7 mouse cellular contexts compared by ENCODE assay signal in genomic region chr16:4420298-4421054, GRCm38 (mm10). TPM values are rescaled to one million over a fixed set of nuclear protein-coding genes. Genes with fewer than 3 reads are reported as not detected.
DNase-seq lines count a peak whose midpoint lies in the region; ATAC-seq and TF ChIP-seq lines count a peak whose summit lies in the region.

TSS of gene Adcy9 (minus strand) at chr16:4420498.

- peaks cover 11% of the 10 kb centered on the region for H3K4me1 ChIP-seq in intestine, postnatal 0 days (replicated peaks; ENCODE audit: control insufficient read depth, insufficient read depth, low read length)
- H3K4me1 ChIP-seq in midbrain, embryonic 11.5 days (ENCODE audit: control insufficient read depth, insufficient read depth, low read length) = peaks cover 10% of the 10 kb centered on the region

- H3K27me3 ChIP-seq in intestine, postnatal 0 days (replicated peaks; ENCODE audit: control insufficient read depth, insufficient read depth, low read length) = no peaks in the 10 kb centered on the region
- H3K27me3 ChIP-seq in midbrain, embryonic 11.5 days (ENCODE audit: control insufficient read depth, insufficient read depth, low read length) = peaks cover 16% of the 10 kb centered on the region

- no peaks in the 10 kb centered on the region for H3K9me3 ChIP-seq in intestine, postnatal 0 days (ENCODE audit: control insufficient read depth)
- H3K9me3 ChIP-seq in midbrain, embryonic 11.5 days (ENCODE audit: control insufficient read depth, low read length) = no peaks in the 10 kb centered on the region

- 0 out of 2 replicates have a peak, but pooled peaks have one; percentile 14 for TF ChIP-seq CTCF in intestine, postnatal 0 days (IDR thresholded peaks at IDR 0.05; ENCODE audit: low read depth)

- H3K9ac ChIP-seq in intestine, postnatal 0 days (ENCODE audit: low read depth, low read length) = peak within 1 kb of the TSS; percentile 81
- H3K9ac ChIP-seq in midbrain, embryonic 11.5 days (ENCODE audit: low read length) = peak within 1 kb of the TSS; percentile 61

- H3K4me2 ChIP-seq in intestine, postnatal 0 days (replicated peaks; ENCODE audit: low read depth) = peak within 1 kb of the TSS; percentile 98
- H3K4me2 ChIP-seq in midbrain, embryonic 11.5 days = peak within 1 kb of the TSS; percentile 97

- H3K36me3 ChIP-seq in intestine, postnatal 0 days (ENCODE audit: control insufficient read depth, insufficient read depth) = no peaks in the 10 kb centered on the region
- no peaks in the 10 kb centered on the region for H3K36me3 ChIP-seq in midbrain, embryonic 11.5 days (ENCODE audit: control insufficient read depth, insufficient read depth, low read length)

- peak within 1 kb of the TSS; percentile 84 for H3K4me3 ChIP-seq in intestine, postnatal 0 days (ENCODE audit: low read depth, low read length)
- H3K4me3 ChIP-seq in midbrain, embryonic 11.5 days (ENCODE audit: low read depth, low read length) = peak within 1 kb of the TSS; percentile 62

- ATAC-seq in intestine, postnatal 0 days = peak; percentile 94
- ATAC-seq in midbrain, embryonic 11.5 days (ENCODE audit: low FRiP score) = peak; percentile 94

- peak; percentile 95 for DNase-seq in adrenal gland, postnatal 10 days
- peak; percentile 89 for DNase-seq in embryo, embryonic 9.5 days (ENCODE audit: extremely low spot score)
- DNase-seq in gonadal fat pad, adult 2 months (ENCODE audit: low read depth) = no peak
- DNase-seq in left cerebral cortex, postnatal 4 days = peak; percentile 94
- DNase-seq in midbrain, embryonic 11.5 days (ENCODE audit: low spot score, missing footprints) = peak; percentile 99
- peak; percentile 89 for DNase-seq in skeletal muscle tissue, adult 2 months (ENCODE audit: low read depth, low spot score)

- WGBS in intestine, postnatal 0 days = 1% methylated on average over 50 of the region's 64 CpGs
- WGBS in midbrain, embryonic 11.5 days = under 1% methylated on average over 47 of the region's 64 CpGs

- intact Hi-C loops in left cerebral cortex, postnatal 4 days (cut with DNase I) = no loop called here

- H3K27ac ChIP-seq in intestine, postnatal 0 days (ENCODE audit: low read depth, low read length) = peak within 1 kb of the TSS; percentile 88
- H3K27ac ChIP-seq in midbrain, embryonic 11.5 days (ENCODE audit: low read depth, low read length) = no peak within 1 kb of the TSS

RNA-seq across cellular contexts. Expression of gene Adcy9, which starts in this region (rescaled TPM):
- 10 to 100 TPM; 31.4 to 36.2 TPM for total RNA-seq in adrenal gland, postnatal 10 days (2021)
- polyA plus RNA-seq in gonadal fat pad, adult 2 months (2012; rRNA removed) = 10.2 and 10.3 TPM in 2 replicates
- 1.5 and 2.1 TPM in 2 replicates for polyA plus RNA-seq in intestine, postnatal 0 days (2015; fragmentation: Nextera tagmentation; extraction: Ambion mirVana)
- 10 to 100 TPM; 21.1 to 22.3 TPM for total RNA-seq in left cerebral cortex, postnatal 4 days (2021)
- polyA plus RNA-seq in midbrain, embryonic 11.5 days (2014; fragmentation: Nextera tagmentation; extraction: Ambion mirVana) = 1.2 and 1.3 TPM in 2 replicates
